21 mouse cellular contexts compared by ENCODE assay signal in genomic region chr3:89058361-89058760, GRCm38 (mm10). TPM values are rescaled to one million over a fixed set of nuclear protein-coding genes. Genes with fewer than 3 reads are reported as not detected.
"Had no signal": no experiment of that assay in that cellular context is flagged by ENCODE, and none has a peak within 500 bp of the region (broad histone marks: within the 10 kb centered on the region; RNA-seq: fewer than 3 reads in every experiment).

No protein-coding gene starts in this region.

- H3K27ac ChIP-seq: kidney, postnatal 0 days; limb, embryonic 12.5 days; limb, embryonic 15.5 days; liver, embryonic 14.5 days; macrophage; midbrain, embryonic 12.5 days; midbrain, embryonic 15.5 days; neural tube, embryonic 12.5 days; neural tube, embryonic 15.5 days had no signal

- DNase-seq: layer of hippocampus, postnatal 36 days had no signal

- H3K4me3 ChIP-seq: limb, embryonic 12.5 days; limb, embryonic 15.5 days; midbrain, embryonic 12.5 days; midbrain, embryonic 15.5 days; neural tube, embryonic 12.5 days; neural tube, embryonic 15.5 days had no signal

RNA-seq across cellular contexts. Expression of gene Gm43738, which starts 42.5 kb away (rescaled TPM):
- total RNA-seq: layer of hippocampus, postnatal 36 days; megakaryocyte, adult 5-6 weeks had no signal
- polyA plus RNA-seq: kidney, adult 2 months; kidney, embryonic 14.5 days; kidney, postnatal 0 days; limb, embryonic 15.5 days; liver, embryonic 11.5 days; liver, postnatal 0 days; lung, embryonic 14.5 days; lung, postnatal 0 days; macrophage; midbrain, embryonic 12.5 days; midbrain, embryonic 15.5 days; neural tube, embryonic 12.5 days; neural tube, embryonic 15.5 days; small intestine, adult 2 months; spleen, adult 2 months; stomach, embryonic 16.5 days; thymus, adult 2 months had no signal
